Mouse (Mus musculus) CH12.LX (cell line): ENCODE measurements around the gene Rps6ka5.

ENCODE experiments used
- CTCF ChIP-seq, 2 experiments: IDR thresholded peaks in 1 of 2; conservative IDR thresholded peaks in 1 of 2; 2 replicates each; pipeline ENCODE4 v1.5.1; 2011 to 2012; ENCODE audit warnings: low read depth in 2 of 2, low read length in 2 of 2, improper control_type of control experiment in 1 of 2, inconsistent platforms in 1 of 2, mild to moderate bottlenecking in 1 of 2, moderate library complexity in 1 of 2
- POLR2A ChIP-seq: IDR thresholded peaks from 2 replicates; pipeline ENCODE4 v1.6.1; 2011; ENCODE audit warnings: low read depth, mild to moderate bottlenecking, improper control_type of control experiment, low read length
- POLR2AphosphoS2 ChIP-seq: IDR thresholded peaks from 2 replicates; pipeline ENCODE4 v1.6.1; 2011; ENCODE audit warnings: low read depth, low read length, improper control_type of control experiment
- USF1 ChIP-seq: IDR thresholded peaks from 2 replicates; pipeline ENCODE4 v1.6.1; 2014; ENCODE audit warnings: low read depth, mild to moderate bottlenecking, inconsistent platforms, low read length, improper control_type of control experiment

- TF ChIP-seq POLR2A (no peak), POLR2AphosphoS2 (no peak), CTCF (conservative IDR thresholded peaks at IDR 0.05 in 1 of 2, IDR thresholded peaks at IDR 0.05 in 1 of 2; ENCODE audit: low read depth in 2 of 2, low read length in 2 of 2) (no peak), USF1 (no peak)
Measured at GRCm38 (mm10) chr12:100688177-100688576, 38.6 kb downstream of the Rps6ka5 start.
